Mouse (Mus musculus): ENCODE results near the gene Vps51.

- TF ChIP-seq USF1 (IDR thresholded peaks at IDR 0.05; ENCODE audit: low read depth) = no peak
- no peak for TF ChIP-seq POLR2A (IDR thresholded peaks at IDR 0.05; ENCODE audit: insufficient read length, low read depth)
- TF ChIP-seq POLR2AphosphoS2 (IDR thresholded peaks at IDR 0.05; ENCODE audit: insufficient read length, low read depth) = no peak
- no peak for TF ChIP-seq MYOD1 (IDR thresholded peaks at IDR 0.05; ENCODE audit: control insufficient read depth in 1 of 3, insufficient read length in 2 of 3, low read depth in 2 of 3)
- no peak for TF ChIP-seq E2F4 (IDR thresholded peaks at IDR 0.05; ENCODE audit: insufficient read depth)
These were observed 53.1 kb downstream of the Vps51 start for GRCm38 (mm10) chr19:6023930-6024329.
